Mouse (Mus musculus) hindbrain, embryonic 12.5 days (tissue): ENCODE measurements around the gene Plppr2. TPM values are rescaled to one million over a fixed set of nuclear protein-coding genes. Genes with fewer than 3 reads are reported as not detected.

Experiments
- polyA plus RNA-seq: library from polyadenylated mRNA; unstranded; fragments of >200 nt; fragmentation: Nextera tagmentation; extraction: Ambion mirVana; gene quantifications from 2 replicates; pipeline ENCODE4 v1.2.1, GENCODE M21; 2016

Gene Plppr2
- polyA plus RNA-seq, 1 experiment from 2014 or later = 48.3 TPM

Other genes starting within 250 kb of the Plppr2 start
- gene Ldlr, start 213.6 kb upstream of the Plppr2 start, polyA plus RNA-seq = 32.1 and 33.0 TPM in 2 replicates
- 61.6 and 68.2 TPM in 2 replicates for gene Spc24, start 176.7 kb upstream of the Plppr2 start, polyA plus RNA-seq
- gene Kank2, start 138.3 kb upstream of the Plppr2 start, polyA plus RNA-seq = 10.6 and 11.2 TPM in 2 replicates
- 0.26 and 1.1 TPM in 2 replicates for gene Angptl8, start 101.5 kb upstream of the Plppr2 start, polyA plus RNA-seq
- 21.6 and 24.4 TPM in 2 replicates for gene Dock6, start 84.4 kb upstream of the Plppr2 start, polyA plus RNA-seq
- gene Rab3d, start 18.8 kb upstream of the Plppr2 start, polyA plus RNA-seq = 15.5 and 16.3 TPM in 2 replicates
- gene Ccdc159, start 9.6 kb upstream of the Plppr2 start, polyA plus RNA-seq = 8.8 and 9.2 TPM in 2 replicates
- 37.0 and 37.5 TPM in 2 replicates for gene Tmem205, start 9.5 kb upstream of the Plppr2 start, polyA plus RNA-seq
- 7.2 and 9.5 TPM in 2 replicates for gene Swsap1, start 18.7 kb downstream of the Plppr2 start, polyA plus RNA-seq
- gene Epor, start 26.5 kb downstream of the Plppr2 start, polyA plus RNA-seq = 4.3 TPM in 2 replicates
- 1.9 TPM in 2 replicates for gene Rgl3, start 52.4 kb downstream of the Plppr2 start, polyA plus RNA-seq
- 4.1 and 4.7 TPM in 2 replicates for gene Ccdc151, start 65.6 kb downstream of the Plppr2 start, polyA plus RNA-seq
- gene Prkcsh, start 65.8 kb downstream of the Plppr2 start, polyA plus RNA-seq = 106 and 108 TPM in 2 replicates
- 62.6 and 62.9 TPM in 2 replicates for gene Elavl3, start 115.0 kb downstream of the Plppr2 start, polyA plus RNA-seq
- gene Gm49318, start 134.2 kb downstream of the Plppr2 start, polyA plus RNA-seq = not detected in 2 replicates
- gene Zfp653, start 134.3 kb downstream of the Plppr2 start, polyA plus RNA-seq = 16.4 and 20.4 TPM in 2 replicates
- 37.1 and 40.0 TPM in 2 replicates for gene Ecsit, start 148.4 kb downstream of the Plppr2 start, polyA plus RNA-seq
- 1.9 and 3.1 TPM in 2 replicates for gene Cnn1, start 162.2 kb downstream of the Plppr2 start, polyA plus RNA-seq
- 161 and 177 TPM in 2 replicates for gene Elof1, start 180.1 kb downstream of the Plppr2 start, polyA plus RNA-seq
- gene Acp5, start 198.7 kb downstream of the Plppr2 start, polyA plus RNA-seq = 8.3 and 9.8 TPM in 2 replicates
- 58.8 and 65.6 TPM in 2 replicates for gene Pigyl, start 219.8 kb downstream of the Plppr2 start, polyA plus RNA-seq